Mouse (Mus musculus): Measurements from ENCODE around the gene Vmn2r34. TPM values are rescaled to one million over a fixed set of nuclear protein-coding genes. Genes with fewer than 3 reads are reported as not detected.
"Not testable (repeated sequence)": the region's sequence is repeated elsewhere in the genome, so short reads cannot be mapped to it uniquely, and the experiment has no call there.

Gene Vmn2r34
- not detected in 2 replicates for polyA plus RNA-seq (2012; rRNA removed)

DNA sequence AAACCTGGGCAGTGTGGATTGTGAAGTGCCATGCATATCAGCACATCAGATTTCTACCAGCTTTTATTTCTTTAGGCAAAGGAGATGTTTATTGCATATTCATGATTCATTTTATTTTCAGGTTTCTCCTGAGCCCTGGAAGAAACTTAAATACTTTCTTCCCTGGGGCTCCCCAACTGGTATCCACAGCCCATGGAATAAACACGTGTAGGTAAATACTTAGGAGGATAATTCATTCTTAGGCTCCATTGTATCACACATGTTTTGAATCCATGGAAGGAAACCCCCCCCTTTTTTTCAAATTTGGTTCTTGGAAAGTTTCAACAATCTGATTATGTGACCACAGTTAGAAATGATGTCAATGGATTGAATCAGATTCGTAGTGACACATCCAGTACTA, at the start of gene Vmn2r34:
TSS of gene Vmn2r34 (minus strand) at position 101 of the 400 bp plus-strand sequence.
- not testable (repeated sequence) for DNase-seq (ENCODE audit: extremely low spot score in 1 of 2, low spot score in 1 of 2)

GRCm38 (mm10) chr7:7674032-7674431, 15.3 kb downstream of the Vmn2r34 start:
- not testable (repeated sequence) for DNase-seq (ENCODE audit: extremely low spot score in 1 of 2, low spot score in 1 of 2)

Other genes starting within 250 kb of the Vmn2r34 start
- not detected in 2 replicates for gene Vmn2r32, start 209.5 kb downstream of the Vmn2r34 start, polyA plus RNA-seq (2012; rRNA removed)
- gene Vmn2r33, start 122.7 kb downstream of the Vmn2r34 start, polyA plus RNA-seq (2012; rRNA removed) = not detected in 2 replicates
- gene Vmn2r35, start 130.4 kb upstream of the Vmn2r34 start, polyA plus RNA-seq (2012; rRNA removed) = not detected in 2 replicates
- not detected in 2 replicates for gene Vmn2r36, start 213.0 kb upstream of the Vmn2r34 start, polyA plus RNA-seq (2012; rRNA removed)

All from frontal cortex, adult 2 months (tissue).